Mouse (Mus musculus) E14TG2a.4 (cell line): ENCODE results near the gene Eml2.

Source experiments
- CTCF ChIP-seq: conservative IDR thresholded peaks from 2 replicates; pipeline ENCODE4 v1.5.1; 2014; ENCODE audit warnings: low read length
- NANOG ChIP-seq: IDR thresholded peaks from 2 replicates; pipeline ENCODE4 v1.6.1; 2014; ENCODE audit warnings: borderline replicate concordance, low read length, mixed read lengths

GRCm38 (mm10) chr7:19178035-19178434, 1.8 kb downstream of the Eml2 start:
- TF ChIP-seq CTCF: no peak
- TF ChIP-seq NANOG: no peak
